Mouse (Mus musculus): ENCODE results near the gene Ccm2l. TPM values are rescaled to one million over a fixed set of nuclear protein-coding genes. Genes with fewer than 3 reads are reported as not detected.

Ccm2l gene
- polyA plus RNA-seq, 1 experiment = not detected

GRCm38 (mm10) chr2:153081866-153082265, 16.1 kb downstream of the Ccm2l start:
- Histone ChIP-seq H3K4me3 (no peak overlapping the region), H3K4me2 (ENCODE audit: low read depth) (no peak overlapping the region), H3K79me2 (ENCODE audit: control insufficient read depth, insufficient read depth) (no peaks in the 10 kb centered on the region), H3K27me3 (ENCODE audit: control insufficient read depth, insufficient read depth, insufficient read length) (peaks cover 12% of the 10 kb centered on the region), H3K36me3 (ENCODE audit: control insufficient read depth, insufficient read depth) (no peaks in the 10 kb centered on the region), H3ac (ENCODE audit: control insufficient read depth, insufficient read length) (no peak overlapping the region)
- TF ChIP-seq TCF3 (IDR thresholded peaks at IDR 0.05; ENCODE audit: insufficient read length, low read depth) (no peak), USF1 (IDR thresholded peaks at IDR 0.05; ENCODE audit: low read depth) (no peak), REST (IDR thresholded peaks at IDR 0.05; ENCODE audit: insufficient read depth, insufficient read length) (no peak), POLR2A (IDR thresholded peaks at IDR 0.05; ENCODE audit: insufficient read length, low read depth) (no peak), SRF (IDR thresholded peaks at IDR 0.05; ENCODE audit: control insufficient read depth, insufficient read length, low read depth) (no peak), E2F4 (IDR thresholded peaks at IDR 0.05; ENCODE audit: insufficient read depth) (no peak), POLR2AphosphoS2 (IDR thresholded peaks at IDR 0.05; ENCODE audit: insufficient read length, low read depth) (no peak), TCF12 (IDR thresholded peaks at IDR 0.05; ENCODE audit: insufficient read depth, poor library complexity, severe bottlenecking) (no peak), CEBPB (IDR thresholded peaks at IDR 0.05; ENCODE audit: insufficient read depth, poor library complexity, severe bottlenecking) (no peak), MAX (IDR thresholded peaks at IDR 0.05; ENCODE audit: low read depth) (no peak), MYOG (IDR thresholded peaks at IDR 0.05; ENCODE audit: control insufficient read depth in 1 of 3, insufficient read depth in 1 of 3, insufficient read length in 2 of 3, low read depth in 2 of 3) (no peak)

GRCm38 (mm10) chr2:153083275-153083674, 17.5 kb downstream of the Ccm2l start:
- no peak overlapping the region for H3K4me3 ChIP-seq
- peaks cover 3% of the 10 kb centered on the region for H3K27me3 ChIP-seq (ENCODE audit: control insufficient read depth, insufficient read depth, insufficient read length)
- no peaks in the 10 kb centered on the region for H3K79me2 ChIP-seq (ENCODE audit: control insufficient read depth, insufficient read depth)
- TF ChIP-seq SRF (IDR thresholded peaks at IDR 0.05; ENCODE audit: control insufficient read depth, insufficient read length, low read depth) = no peak
- TF ChIP-seq USF1 (IDR thresholded peaks at IDR 0.05; ENCODE audit: low read depth) = no peak
- TF ChIP-seq MYOG (IDR thresholded peaks at IDR 0.05; ENCODE audit: control insufficient read depth in 1 of 3, insufficient read depth in 1 of 3, insufficient read length in 2 of 3, low read depth in 2 of 3) = no peak
- TF ChIP-seq E2F4 (IDR thresholded peaks at IDR 0.05; ENCODE audit: insufficient read depth) = no peak
- no peak for TF ChIP-seq REST (IDR thresholded peaks at IDR 0.05; ENCODE audit: insufficient read depth, insufficient read length)
- no peak for TF ChIP-seq CEBPB (IDR thresholded peaks at IDR 0.05; ENCODE audit: insufficient read depth, poor library complexity, severe bottlenecking)
- TF ChIP-seq TCF3 (IDR thresholded peaks at IDR 0.05; ENCODE audit: insufficient read length, low read depth) = no peak
- no peak overlapping the region for H3K4me2 ChIP-seq (ENCODE audit: low read depth)
- H3ac ChIP-seq (ENCODE audit: control insufficient read depth, insufficient read length) = no peak overlapping the region
- H3K36me3 ChIP-seq (ENCODE audit: control insufficient read depth, insufficient read depth) = no peaks in the 10 kb centered on the region

DNA sequence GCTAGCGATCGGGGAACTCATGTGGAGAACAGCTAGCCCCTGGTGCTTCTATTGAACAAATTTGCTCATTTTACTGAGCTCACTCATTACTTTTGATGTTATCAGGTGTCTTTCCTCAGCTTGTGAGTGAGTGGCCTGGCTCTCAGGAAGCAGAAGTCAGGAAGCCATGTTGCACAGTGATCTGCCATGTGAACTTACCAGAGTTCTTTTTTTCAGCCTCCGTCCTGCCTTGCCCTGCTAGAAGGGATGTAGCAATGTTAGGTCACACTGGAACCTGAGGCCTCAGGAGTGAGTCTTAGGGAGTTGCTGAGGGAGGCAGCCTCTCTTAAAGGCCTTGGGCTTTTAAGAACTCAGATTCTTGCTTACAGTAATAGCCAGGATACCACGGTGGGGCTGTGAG, 18.1 kb downstream of the Ccm2l start:
- Histone ChIP-seq H3K4me3 (no peak overlapping the region), H3K79me2 (ENCODE audit: control insufficient read depth, insufficient read depth) (no peaks in the 10 kb centered on the region), H3K4me2 (ENCODE audit: low read depth) (no peak overlapping the region), H3K27me3 (ENCODE audit: control insufficient read depth, insufficient read depth, insufficient read length) (no peaks in the 10 kb centered on the region), H3ac (ENCODE audit: control insufficient read depth, insufficient read length) (no peak overlapping the region), H3K36me3 (ENCODE audit: control insufficient read depth, insufficient read depth) (no peaks in the 10 kb centered on the region)
- TF ChIP-seq SRF (IDR thresholded peaks at IDR 0.05; ENCODE audit: control insufficient read depth, insufficient read length, low read depth) (no peak), REST (IDR thresholded peaks at IDR 0.05; ENCODE audit: insufficient read depth, insufficient read length) (no peak), POLR2A (IDR thresholded peaks at IDR 0.05; ENCODE audit: insufficient read length, low read depth) (no peak), MYOD1 (IDR thresholded peaks at IDR 0.05; ENCODE audit: control insufficient read depth in 1 of 3, insufficient read length in 2 of 3, low read depth in 2 of 3) (no peak), MYOG (IDR thresholded peaks at IDR 0.05; ENCODE audit: control insufficient read depth in 1 of 3, insufficient read depth in 1 of 3, insufficient read length in 2 of 3, low read depth in 2 of 3) (no peak), CEBPB (IDR thresholded peaks at IDR 0.05; ENCODE audit: insufficient read depth, poor library complexity, severe bottlenecking) (no peak), USF1 (IDR thresholded peaks at IDR 0.05; ENCODE audit: low read depth) (no peak)

- no peak overlapping the region for H3K4me2 ChIP-seq (ENCODE audit: low read depth)
- TF ChIP-seq CEBPB (IDR thresholded peaks at IDR 0.05; ENCODE audit: insufficient read depth, poor library complexity, severe bottlenecking) = no peak
- TF ChIP-seq MYOG (IDR thresholded peaks at IDR 0.05; ENCODE audit: control insufficient read depth in 1 of 3, insufficient read depth in 1 of 3, insufficient read length in 2 of 3, low read depth in 2 of 3) = no peak
- TF ChIP-seq MYOD1 (IDR thresholded peaks at IDR 0.05; ENCODE audit: control insufficient read depth in 1 of 3, insufficient read length in 2 of 3, low read depth in 2 of 3) = no peak
- no peak for TF ChIP-seq USF1 (IDR thresholded peaks at IDR 0.05; ENCODE audit: low read depth)
- no peak for TF ChIP-seq E2F4 (IDR thresholded peaks at IDR 0.05; ENCODE audit: insufficient read depth)
- no peak for TF ChIP-seq SRF (IDR thresholded peaks at IDR 0.05; ENCODE audit: control insufficient read depth, insufficient read length, low read depth)
- TF ChIP-seq REST (IDR thresholded peaks at IDR 0.05; ENCODE audit: insufficient read depth, insufficient read length) = no peak
- TF ChIP-seq TCF12 (IDR thresholded peaks at IDR 0.05; ENCODE audit: insufficient read depth, poor library complexity, severe bottlenecking) = no peak
- no peak for TF ChIP-seq POLR2AphosphoS2 (IDR thresholded peaks at IDR 0.05; ENCODE audit: insufficient read length, low read depth)
- no peaks in the 10 kb centered on the region for H3K36me3 ChIP-seq (ENCODE audit: control insufficient read depth, insufficient read depth)
- no peaks in the 10 kb centered on the region for H3K79me2 ChIP-seq (ENCODE audit: control insufficient read depth, insufficient read depth)
- no peak overlapping the region for H3ac ChIP-seq (ENCODE audit: control insufficient read depth, insufficient read length)
- no peaks in the 10 kb centered on the region for H3K27me3 ChIP-seq (ENCODE audit: control insufficient read depth, insufficient read depth, insufficient read length)
- no peak overlapping the region for H3K4me3 ChIP-seq
Observed at GRCm38 (mm10) chr2:153084261-153084976, 18.7 kb downstream of the Ccm2l start.

- H3K36me3 ChIP-seq (ENCODE audit: control insufficient read depth, insufficient read depth) = no peaks in the 10 kb centered on the region
- no peak for TF ChIP-seq REST (IDR thresholded peaks at IDR 0.05; ENCODE audit: insufficient read depth, insufficient read length)
- TF ChIP-seq USF1 (IDR thresholded peaks at IDR 0.05; ENCODE audit: low read depth) = no peak
- TF ChIP-seq SRF (IDR thresholded peaks at IDR 0.05; ENCODE audit: control insufficient read depth, insufficient read length, low read depth) = no peak
- TF ChIP-seq E2F4 (IDR thresholded peaks at IDR 0.05; ENCODE audit: insufficient read depth) = no peak
- TF ChIP-seq POLR2A (IDR thresholded peaks at IDR 0.05; ENCODE audit: insufficient read length, low read depth) = no peak
- TF ChIP-seq MYOD1 (IDR thresholded peaks at IDR 0.05; ENCODE audit: control insufficient read depth in 1 of 3, insufficient read length in 2 of 3, low read depth in 2 of 3) = no peak
- no peak for TF ChIP-seq POLR2AphosphoS2 (IDR thresholded peaks at IDR 0.05; ENCODE audit: insufficient read length, low read depth)
- no peak for TF ChIP-seq TCF3 (IDR thresholded peaks at IDR 0.05; ENCODE audit: insufficient read length, low read depth)
- no peak for TF ChIP-seq TCF12 (IDR thresholded peaks at IDR 0.05; ENCODE audit: insufficient read depth, poor library complexity, severe bottlenecking)
- TF ChIP-seq MYOG (IDR thresholded peaks at IDR 0.05; ENCODE audit: control insufficient read depth in 1 of 3, insufficient read depth in 1 of 3, insufficient read length in 2 of 3, low read depth in 2 of 3) = no peak
- no peak for TF ChIP-seq CEBPB (IDR thresholded peaks at IDR 0.05; ENCODE audit: insufficient read depth, poor library complexity, severe bottlenecking)
- no peak for TF ChIP-seq MAX (IDR thresholded peaks at IDR 0.05; ENCODE audit: low read depth)
- H3K4me3 ChIP-seq = no peak overlapping the region
- H3K4me2 ChIP-seq (ENCODE audit: low read depth) = no peak overlapping the region
- no peaks in the 10 kb centered on the region for H3K27me3 ChIP-seq (ENCODE audit: control insufficient read depth, insufficient read depth, insufficient read length)
- H3K79me2 ChIP-seq (ENCODE audit: control insufficient read depth, insufficient read depth) = no peaks in the 10 kb centered on the region
- no peak overlapping the region for H3ac ChIP-seq (ENCODE audit: control insufficient read depth, insufficient read length)
Observed at GRCm38 (mm10) chr2:153085556-153085955, 19.8 kb downstream of the Ccm2l start.

All from myocyte (in vitro differentiated cells).